Mouse (Mus musculus): ENCODE measurements around the gene Guca1a. TPM values are rescaled to one million over a fixed set of nuclear protein-coding genes. Genes with fewer than 3 reads are reported as not detected.

Gene Guca1a
- 2.4 and 2.9 TPM in 2 replicates for polyA plus RNA-seq (2014; fragmentation: Nextera tagmentation; extraction: Ambion mirVana)

- H3K4me1 ChIP-seq (ENCODE audit: control insufficient read depth in 2 of 2, insufficient read depth in 2 of 2, low read length in 2 of 2), result peaks cover 2% of the 10 kb centered on the region in 2 experiments; a peak in 2 of 4 replicates
- 60% methylated on average over 10 of the region's 10 CpGs for WGBS
- H3K27me3 ChIP-seq (ENCODE audit: control insufficient read depth, insufficient read depth, low read length), result 0 out of 2 replicates have a peak, but pooled peaks cover 7% of the 10 kb centered on the region
- H3K4me2 ChIP-seq (ENCODE audit: low read length), result no peak within 1 kb of the TSS
- no peaks in the 10 kb centered on the region for H3K9me3 ChIP-seq (ENCODE audit: control insufficient read depth, low read length)
- no peak within 1 kb of the TSS for H3K9ac ChIP-seq (ENCODE audit: low read length)
- ATAC-seq (ENCODE audit: insufficient number of reproducible peaks, insufficient read depth, low FRiP score, low read depth), result no peak
- no peak within 1 kb of the TSS for H3K4me3 ChIP-seq (ENCODE audit: control insufficient read depth in 1 of 2, insufficient read depth in 1 of 2, low read depth in 1 of 2, low read length in 2 of 2)
- H3K27ac ChIP-seq (replicated peaks in 1 of 2; ENCODE audit: control insufficient read depth in 1 of 2, insufficient read depth in 1 of 2, low read depth in 2 of 2, low read length in 2 of 2), result no peak within 1 kb of the TSS
- H3K36me3 ChIP-seq (ENCODE audit: control insufficient read depth, insufficient read depth, low read length), result no peaks in the 10 kb centered on the region
Measured at GRCm38 (mm10) chr17:47400451-47400850, at the start of gene Guca1a. Guca1a (minus strand) TSS chr17:47400584.

- peak overlapping the region; percentile 13; the same call in 1 of the 2 replicates for H3K9ac ChIP-seq (ENCODE audit: low read length)
- 59% methylated on average over 5 of the region's 5 CpGs for WGBS
- H3K4me1 ChIP-seq (ENCODE audit: control insufficient read depth in 2 of 2, insufficient read depth in 2 of 2, low read length in 2 of 2), result peaks cover 61 to 81% of the 10 kb centered on the region in 2 experiments
- no peak for ATAC-seq (ENCODE audit: insufficient number of reproducible peaks, insufficient read depth, low FRiP score, low read depth)
- H3K27ac ChIP-seq (replicated peaks in 1 of 2; ENCODE audit: control insufficient read depth in 1 of 2, insufficient read depth in 1 of 2, low read depth in 2 of 2, low read length in 2 of 2), result peak overlapping the region; percentile 86 to 88
- H3K4me3 ChIP-seq (ENCODE audit: control insufficient read depth in 1 of 2, insufficient read depth in 1 of 2, low read depth in 1 of 2, low read length in 2 of 2), result no peak overlapping the region
- no peaks in the 10 kb centered on the region for H3K36me3 ChIP-seq (ENCODE audit: control insufficient read depth, insufficient read depth, low read length)
- H3K4me2 ChIP-seq (ENCODE audit: low read length), result no peak overlapping the region
- no peaks in the 10 kb centered on the region for H3K9me3 ChIP-seq (ENCODE audit: control insufficient read depth, low read length)
- H3K27me3 ChIP-seq (ENCODE audit: control insufficient read depth, insufficient read depth, low read length), result no peaks in the 10 kb centered on the region
Measured at GRCm38 (mm10) chr17:47449432-47449831, 49.0 kb upstream of the Guca1a start.

GRCm38 (mm10) chr17:47448523-47449372 is 48.4 kb upstream of the Guca1a start:
- H3K27ac ChIP-seq (replicated peaks in 1 of 2; ENCODE audit: control insufficient read depth in 1 of 2, insufficient read depth in 1 of 2, low read depth in 2 of 2, low read length in 2 of 2), result peak overlapping the region; percentile 86 to 88
- H3K36me3 ChIP-seq (ENCODE audit: control insufficient read depth, insufficient read depth, low read length), result no peaks in the 10 kb centered on the region
- H3K9me3 ChIP-seq (ENCODE audit: control insufficient read depth, low read length), result no peaks in the 10 kb centered on the region
- no peak overlapping the region for H3K4me3 ChIP-seq (ENCODE audit: control insufficient read depth in 1 of 2, insufficient read depth in 1 of 2, low read depth in 1 of 2, low read length in 2 of 2)
- no peak overlapping the region; the same call in 1 of the 2 replicates for H3K9ac ChIP-seq (ENCODE audit: low read length)
- H3K4me2 ChIP-seq (ENCODE audit: low read length), result no peak overlapping the region
- peaks cover 65 to 83% of the 10 kb centered on the region in 2 experiments for H3K4me1 ChIP-seq (ENCODE audit: control insufficient read depth in 2 of 2, insufficient read depth in 2 of 2, low read length in 2 of 2)
- 34% methylated on average over 8 of the region's 8 CpGs for WGBS
- no peak for ATAC-seq (ENCODE audit: insufficient number of reproducible peaks, insufficient read depth, low FRiP score, low read depth)
- no peaks in the 10 kb centered on the region for H3K27me3 ChIP-seq (ENCODE audit: control insufficient read depth, insufficient read depth, low read length)

GRCm38 (mm10) chr17:47446561-47446960 is 46.2 kb upstream of the Guca1a start:
- Histone ChIP-seq H3K4me1 (ENCODE audit: control insufficient read depth in 2 of 2, insufficient read depth in 2 of 2, low read length in 2 of 2) (peaks cover 57 to 70% of the 10 kb centered on the region in 2 experiments), H3K9ac (ENCODE audit: low read length) (no peak overlapping the region), H3K27ac (replicated peaks in 1 of 2; ENCODE audit: control insufficient read depth in 1 of 2, insufficient read depth in 1 of 2, low read depth in 2 of 2, low read length in 2 of 2) (peak overlapping the region; percentile 69 to 75), H3K36me3 (ENCODE audit: control insufficient read depth, insufficient read depth, low read length) (no peaks in the 10 kb centered on the region), H3K9me3 (ENCODE audit: control insufficient read depth, low read length) (no peaks in the 10 kb centered on the region), H3K4me3 (ENCODE audit: control insufficient read depth in 1 of 2, insufficient read depth in 1 of 2, low read depth in 1 of 2, low read length in 2 of 2) (no peak overlapping the region), H3K27me3 (ENCODE audit: control insufficient read depth, insufficient read depth, low read length) (no peaks in the 10 kb centered on the region), H3K4me2 (ENCODE audit: low read length) (0 out of 2 replicates have a peak overlapping the region, but pooled peaks have one; percentile 0)
- 72% methylated on average over 11 of the region's 11 CpGs for WGBS
- ATAC-seq (ENCODE audit: insufficient number of reproducible peaks, insufficient read depth, low FRiP score, low read depth), result no peak

GRCm38 (mm10) chr17:47446025-47446424 is 45.6 kb upstream of the Guca1a start:
- Histone ChIP-seq H3K4me1 (ENCODE audit: control insufficient read depth in 2 of 2, insufficient read depth in 2 of 2, low read length in 2 of 2) (peaks cover 55 to 70% of the 10 kb centered on the region in 2 experiments), H3K9ac (ENCODE audit: low read length) (no peak overlapping the region), H3K4me3 (ENCODE audit: control insufficient read depth in 1 of 2, insufficient read depth in 1 of 2, low read depth in 1 of 2, low read length in 2 of 2) (no peak overlapping the region), H3K9me3 (ENCODE audit: control insufficient read depth, low read length) (no peaks in the 10 kb centered on the region), H3K36me3 (ENCODE audit: control insufficient read depth, insufficient read depth, low read length) (no peaks in the 10 kb centered on the region), H3K27me3 (ENCODE audit: control insufficient read depth, insufficient read depth, low read length) (no peaks in the 10 kb centered on the region), H3K27ac (replicated peaks in 1 of 2; ENCODE audit: control insufficient read depth in 1 of 2, insufficient read depth in 1 of 2, low read depth in 2 of 2, low read length in 2 of 2) (peak overlapping the region; percentile 69 to 75), H3K4me2 (ENCODE audit: low read length) (0 out of 2 replicates have a peak overlapping the region, but pooled peaks have one; percentile 0)
- ATAC-seq (ENCODE audit: insufficient number of reproducible peaks, insufficient read depth, low FRiP score, low read depth), result 0 out of 2 replicates have a peak, but pooled peaks have one; percentile 20
- 26% methylated on average over 9 of the region's 9 CpGs for WGBS

- Histone ChIP-seq H3K36me3 (ENCODE audit: control insufficient read depth, insufficient read depth, low read length) (no peaks in the 10 kb centered on the region), H3K9me3 (ENCODE audit: control insufficient read depth, low read length) (no peaks in the 10 kb centered on the region), H3K4me2 (ENCODE audit: low read length) (no peak overlapping the region), H3K9ac (ENCODE audit: low read length) (no peak overlapping the region), H3K27me3 (ENCODE audit: control insufficient read depth, insufficient read depth, low read length) (no peaks in the 10 kb centered on the region), H3K27ac (replicated peaks in 1 of 2; ENCODE audit: control insufficient read depth in 1 of 2, insufficient read depth in 1 of 2, low read depth in 2 of 2, low read length in 2 of 2) (peak overlapping the region; percentile 69 to 75; a peak in 3 of 4 replicates), H3K4me3 (ENCODE audit: control insufficient read depth in 1 of 2, insufficient read depth in 1 of 2, low read depth in 1 of 2, low read length in 2 of 2) (no peak overlapping the region), H3K4me1 (ENCODE audit: control insufficient read depth in 2 of 2, insufficient read depth in 2 of 2, low read length in 2 of 2) (peaks cover 51 to 70% of the 10 kb centered on the region in 2 experiments)
- no peak for ATAC-seq (ENCODE audit: insufficient number of reproducible peaks, insufficient read depth, low FRiP score, low read depth)
- 57% methylated on average over 11 of the region's 11 CpGs for WGBS
Measured at GRCm38 (mm10) chr17:47445518-47445917, 45.1 kb upstream of the Guca1a start.

GRCm38 (mm10) chr17:47444113-47444512 is 43.7 kb upstream of the Guca1a start:
- H3K9ac ChIP-seq (ENCODE audit: low read length), result peak overlapping the region; percentile 2; the same call in 1 of the 2 replicates

More at GRCm38 (mm10) chr17:47444113-47444512, 43.7 kb upstream of the Guca1a start:
- no peak overlapping the region for H3K4me2 ChIP-seq (ENCODE audit: low read length)
- H3K4me1 ChIP-seq (ENCODE audit: control insufficient read depth in 2 of 2, insufficient read depth in 2 of 2, low read length in 2 of 2), result peaks cover 44 to 70% of the 10 kb centered on the region in 2 experiments
- no peak for ATAC-seq (ENCODE audit: insufficient number of reproducible peaks, insufficient read depth, low FRiP score, low read depth)
- H3K36me3 ChIP-seq (ENCODE audit: control insufficient read depth, insufficient read depth, low read length), result no peaks in the 10 kb centered on the region
- no peaks in the 10 kb centered on the region for H3K9me3 ChIP-seq (ENCODE audit: control insufficient read depth, low read length)
- no peak overlapping the region for H3K4me3 ChIP-seq (ENCODE audit: control insufficient read depth in 1 of 2, insufficient read depth in 1 of 2, low read depth in 1 of 2, low read length in 2 of 2)
- peak overlapping the region; percentile 58 to 63 for H3K27ac ChIP-seq (replicated peaks in 1 of 2; ENCODE audit: control insufficient read depth in 1 of 2, insufficient read depth in 1 of 2, low read depth in 2 of 2, low read length in 2 of 2)
- WGBS, result 52% methylated on average over 6 of the region's 6 CpGs
- H3K27me3 ChIP-seq (ENCODE audit: control insufficient read depth, insufficient read depth, low read length), result no peaks in the 10 kb centered on the region

Data from heart, embryonic 14.5 days (tissue).